Mouse (Mus musculus): ENCODE measurements around the gene Pik3c2b. TPM values are rescaled to one million over a fixed set of nuclear protein-coding genes. Genes with fewer than 3 reads are reported as not detected.

The Pik3c2b gene
- polyA plus RNA-seq, 1 experiment = 0.39 TPM

DNA sequence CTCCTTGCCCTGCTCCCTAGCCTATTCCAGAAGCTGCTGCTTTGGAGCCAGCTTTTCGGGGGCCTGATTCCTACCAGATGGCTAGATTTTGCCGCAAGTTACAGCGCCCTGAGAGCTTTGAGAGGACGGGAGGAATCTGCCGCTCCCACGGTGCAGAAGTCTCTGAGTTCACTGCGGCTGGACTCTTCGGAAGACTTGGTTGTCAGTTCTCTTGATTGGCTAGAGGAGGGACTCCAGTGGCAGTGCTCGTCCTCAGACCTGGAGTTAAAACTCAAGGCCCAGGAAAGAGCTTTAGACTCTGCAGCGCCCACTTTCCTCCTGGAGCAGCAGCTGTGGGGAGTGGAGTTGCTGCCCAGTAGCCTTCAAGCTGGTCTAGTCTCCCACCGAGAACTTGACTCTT is 86.5 kb downstream of the Pik3c2b start:
- H3K27me3 ChIP-seq (ENCODE audit: control insufficient read depth, insufficient read depth, insufficient read length) = no peaks in the 10 kb centered on the region
- no peak for TF ChIP-seq MYOD1 (IDR thresholded peaks at IDR 0.05; ENCODE audit: control insufficient read depth, insufficient read length, low read depth)
- no peak for TF ChIP-seq CTCF (IDR thresholded peaks at IDR 0.05; ENCODE audit: control insufficient read depth, insufficient read depth, insufficient read length)
- peaks cover 45% of the 10 kb centered on the region for H3K36me3 ChIP-seq (ENCODE audit: control insufficient read depth, insufficient read depth)
- peak overlapping the region; percentile 100 for H3K4me3 ChIP-seq (ENCODE audit: insufficient read depth, poor library complexity, severe bottlenecking)
- H3K79me2 ChIP-seq (ENCODE audit: control insufficient read depth, insufficient read depth) = peaks cover 58% of the 10 kb centered on the region
- H3ac ChIP-seq (ENCODE audit: control insufficient read depth, insufficient read length, low read depth) = peak overlapping the region; percentile 84
- peaks cover 55% of the 10 kb centered on the region for H3K79me3 ChIP-seq (ENCODE audit: low read depth)

DNA sequence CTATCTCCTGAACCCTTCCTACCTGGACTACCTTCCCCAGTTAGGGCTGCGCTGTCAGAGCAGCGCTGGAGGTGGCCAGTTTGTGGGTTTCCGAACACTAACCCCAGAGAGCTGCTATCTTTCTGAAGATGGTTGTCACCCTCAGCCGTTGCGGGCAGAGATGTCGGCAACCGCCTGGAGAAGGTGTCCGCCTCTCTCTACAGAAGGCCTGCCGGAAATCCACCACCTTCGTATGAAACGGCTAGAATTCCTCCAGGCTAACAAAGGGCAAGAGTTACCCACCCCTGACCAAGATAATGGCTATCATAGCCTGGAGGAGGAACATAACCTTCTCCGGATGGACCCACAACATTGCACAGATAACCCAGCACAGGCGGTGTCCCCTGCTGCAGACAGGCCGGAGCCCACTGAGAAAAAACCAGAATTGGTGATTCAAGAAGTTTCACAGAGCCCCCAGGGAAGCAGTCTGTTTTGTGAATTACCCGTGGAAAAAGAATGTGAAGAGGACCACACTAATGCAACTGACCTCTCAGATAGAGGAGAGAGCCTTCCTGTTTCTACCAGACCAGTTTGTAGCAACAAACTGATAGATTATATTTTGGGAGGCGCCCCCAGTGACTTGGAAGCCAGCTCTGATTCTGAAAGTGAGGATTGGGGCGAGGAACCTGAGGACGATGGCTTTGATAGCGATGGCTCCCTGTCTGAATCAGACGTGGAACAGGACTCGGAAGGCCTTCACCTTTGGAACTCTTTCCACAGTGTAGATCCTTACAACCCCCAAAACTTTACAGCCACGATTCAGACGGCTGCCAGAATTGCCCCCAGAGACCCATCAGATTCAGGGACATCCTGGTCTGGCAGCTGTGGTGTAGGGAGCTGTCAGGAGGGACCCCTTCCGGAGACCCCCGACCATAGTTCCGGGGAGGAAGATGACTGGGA is 87.2 kb downstream of the Pik3c2b start:
- no peak for TF ChIP-seq CTCF (IDR thresholded peaks at IDR 0.05; ENCODE audit: control insufficient read depth, insufficient read depth, insufficient read length)
- TF ChIP-seq MYOD1 (IDR thresholded peaks at IDR 0.05; ENCODE audit: control insufficient read depth, insufficient read length, low read depth) = no peak
- no peak for TF ChIP-seq MYOG (IDR thresholded peaks at IDR 0.05; ENCODE audit: control insufficient read depth, extremely low read depth, insufficient read length)
- no peak for TF ChIP-seq MAX (IDR thresholded peaks at IDR 0.05)
- TF ChIP-seq CEBPB (IDR thresholded peaks at IDR 0.05; ENCODE audit: low read depth) = no peak
- H3K4me3 ChIP-seq (ENCODE audit: insufficient read depth, poor library complexity, severe bottlenecking) = peak overlapping the region; percentile 100
- no peaks in the 10 kb centered on the region for H3K27me3 ChIP-seq (ENCODE audit: control insufficient read depth, insufficient read depth, insufficient read length)
- peak overlapping the region; percentile 84 for H3ac ChIP-seq (ENCODE audit: control insufficient read depth, insufficient read length, low read depth)
- peaks cover 62% of the 10 kb centered on the region for H3K79me3 ChIP-seq (ENCODE audit: low read depth)
- H3K36me3 ChIP-seq (ENCODE audit: control insufficient read depth, insufficient read depth) = peaks cover 52% of the 10 kb centered on the region
- H3K79me2 ChIP-seq (ENCODE audit: control insufficient read depth, insufficient read depth) = peaks cover 66% of the 10 kb centered on the region

DNA sequence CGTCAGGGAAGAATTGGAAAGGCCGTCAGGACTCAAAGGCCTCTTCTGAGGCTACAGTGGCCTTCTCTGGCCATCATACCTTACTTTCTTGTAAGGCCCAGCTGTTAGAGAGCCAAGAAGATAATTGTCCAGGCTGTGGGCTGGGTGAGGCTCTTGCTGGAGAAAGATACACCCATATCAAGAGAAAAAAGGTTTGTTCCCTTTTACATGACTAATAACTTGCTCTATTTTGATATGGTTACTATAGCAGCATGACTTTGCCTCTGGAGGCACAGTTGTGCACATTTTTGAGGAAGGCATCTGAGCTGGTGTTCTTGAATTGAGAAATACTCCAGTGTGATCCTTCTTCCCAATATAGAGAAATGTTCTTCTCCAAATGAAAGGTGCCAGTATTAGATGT is 88.0 kb downstream of the Pik3c2b start:
- H3K79me2 ChIP-seq (ENCODE audit: control insufficient read depth, insufficient read depth) = peaks cover 73% of the 10 kb centered on the region
- TF ChIP-seq MAX (IDR thresholded peaks at IDR 0.05) (no peak), FOSL1 (IDR thresholded peaks at IDR 0.05; ENCODE audit: insufficient read depth, low read length, poor library complexity, severe bottlenecking) (no peak), USF1 (IDR thresholded peaks at IDR 0.05; ENCODE audit: low read depth) (no peak), MYOG (IDR thresholded peaks at IDR 0.05; ENCODE audit: control insufficient read depth, extremely low read depth, insufficient read length) (no peak), CEBPB (IDR thresholded peaks at IDR 0.05; ENCODE audit: low read depth) (no peak), MYOD1 (IDR thresholded peaks at IDR 0.05; ENCODE audit: control insufficient read depth, insufficient read length, low read depth) (no peak), CTCF (IDR thresholded peaks at IDR 0.05; ENCODE audit: control insufficient read depth, insufficient read depth, insufficient read length) (no peak)
- H3K36me3 ChIP-seq (ENCODE audit: control insufficient read depth, insufficient read depth) = peaks cover 60% of the 10 kb centered on the region
- peak overlapping the region; percentile 100 for H3K4me3 ChIP-seq (ENCODE audit: insufficient read depth, poor library complexity, severe bottlenecking)
- peaks cover 70% of the 10 kb centered on the region for H3K79me3 ChIP-seq (ENCODE audit: low read depth)
- no peaks in the 10 kb centered on the region for H3K27me3 ChIP-seq (ENCODE audit: control insufficient read depth, insufficient read depth, insufficient read length)
- H3ac ChIP-seq (ENCODE audit: control insufficient read depth, insufficient read length, low read depth) = peak overlapping the region; percentile 84

DNA sequence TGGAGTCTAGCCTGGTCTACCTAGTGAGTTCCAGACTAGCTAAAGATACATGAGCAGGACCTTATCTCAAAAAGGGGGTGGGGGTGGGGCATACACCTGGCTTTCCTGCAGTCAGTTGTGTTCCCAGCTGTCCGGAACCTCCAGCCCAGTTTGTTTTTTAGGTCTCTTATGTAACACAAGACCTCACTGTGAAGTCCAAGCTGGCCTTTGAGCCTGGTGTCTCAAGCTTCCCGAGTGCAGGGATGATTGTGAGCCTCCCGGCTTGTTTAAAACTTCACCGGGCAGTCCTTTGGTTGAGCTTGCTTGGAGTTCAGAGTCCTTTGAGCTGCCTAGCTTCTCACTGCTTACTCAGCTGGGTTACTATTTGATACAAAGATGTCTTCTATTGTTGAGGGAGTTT is 88.6 kb downstream of the Pik3c2b start:
- peaks cover 76% of the 10 kb centered on the region for H3K79me3 ChIP-seq (ENCODE audit: low read depth)
- H3K79me2 ChIP-seq (ENCODE audit: control insufficient read depth, insufficient read depth) = peaks cover 80% of the 10 kb centered on the region
- peak overlapping the region; percentile 68 for H3ac ChIP-seq (ENCODE audit: control insufficient read depth, insufficient read length, low read depth)
- TF ChIP-seq MYOG (IDR thresholded peaks at IDR 0.05; ENCODE audit: control insufficient read depth, extremely low read depth, insufficient read length) (no peak), MYOD1 (IDR thresholded peaks at IDR 0.05; ENCODE audit: control insufficient read depth, insufficient read length, low read depth) (peak; percentile 13)
- peaks cover 66% of the 10 kb centered on the region for H3K36me3 ChIP-seq (ENCODE audit: control insufficient read depth, insufficient read depth)
- no peaks in the 10 kb centered on the region for H3K27me3 ChIP-seq (ENCODE audit: control insufficient read depth, insufficient read depth, insufficient read length)
- H3K4me3 ChIP-seq (ENCODE audit: insufficient read depth, poor library complexity, severe bottlenecking) = peak overlapping the region; percentile 100

DNA sequence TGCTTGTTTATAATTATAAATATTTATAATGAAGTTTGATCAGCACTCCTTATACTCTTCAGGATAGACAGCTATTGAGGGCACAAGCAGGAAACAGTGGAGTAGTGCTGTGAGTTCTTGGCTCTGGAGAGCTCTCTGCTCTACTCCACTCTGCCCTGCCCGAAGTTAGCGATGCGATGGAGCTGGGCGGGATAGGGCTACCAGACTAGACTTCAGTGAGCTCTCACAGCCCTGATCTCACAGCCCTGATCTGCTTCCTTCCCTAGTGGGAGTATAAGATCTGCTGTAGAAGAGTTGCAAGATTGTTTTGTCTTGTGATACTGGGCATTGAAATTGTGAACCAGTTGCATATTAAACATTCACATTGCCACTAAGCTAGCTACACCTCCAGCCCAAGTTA is 89.4 kb downstream of the Pik3c2b start:
- Histone ChIP-seq H3K4me3 (ENCODE audit: insufficient read depth, poor library complexity, severe bottlenecking) (peak overlapping the region; percentile 100), H3K27me3 (ENCODE audit: control insufficient read depth, insufficient read depth, insufficient read length) (no peaks in the 10 kb centered on the region), H3K36me3 (ENCODE audit: control insufficient read depth, insufficient read depth) (peaks cover 69% of the 10 kb centered on the region), H3K79me3 (ENCODE audit: low read depth) (peaks cover 76% of the 10 kb centered on the region), H3K79me2 (ENCODE audit: control insufficient read depth, insufficient read depth) (peaks cover 84% of the 10 kb centered on the region), H3ac (ENCODE audit: control insufficient read depth, insufficient read length, low read depth) (peak overlapping the region; percentile 61)
- TF ChIP-seq MYOG (IDR thresholded peaks at IDR 0.05; ENCODE audit: control insufficient read depth, extremely low read depth, insufficient read length) = no peak
- no peak for TF ChIP-seq FOSL1 (IDR thresholded peaks at IDR 0.05; ENCODE audit: insufficient read depth, low read length, poor library complexity, severe bottlenecking)
- TF ChIP-seq CEBPB (IDR thresholded peaks at IDR 0.05; ENCODE audit: low read depth) = no peak
- no peak for TF ChIP-seq MYOD1 (IDR thresholded peaks at IDR 0.05; ENCODE audit: control insufficient read depth, insufficient read length, low read depth)

DNA sequence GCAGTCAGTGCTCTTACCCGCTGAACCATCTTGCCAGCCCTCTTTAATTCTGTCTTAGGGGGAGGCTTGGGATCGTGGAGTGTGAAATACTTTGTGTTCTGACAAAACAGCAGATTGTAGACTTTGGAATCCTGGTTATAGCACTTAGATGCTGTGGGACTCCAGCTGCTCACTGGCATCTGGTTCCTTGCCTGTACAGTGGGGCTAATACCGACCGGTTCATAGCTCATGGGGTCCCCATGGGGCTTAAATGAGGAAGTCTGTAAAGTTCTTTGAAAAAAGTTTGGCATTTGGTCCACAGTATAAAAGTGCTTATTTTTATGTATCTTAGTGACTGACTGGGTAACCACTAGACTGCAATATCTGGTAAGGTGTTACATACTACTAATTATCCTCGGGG is 90.3 kb downstream of the Pik3c2b start:
- TF ChIP-seq MAX (IDR thresholded peaks at IDR 0.05) (no peak), USF1 (IDR thresholded peaks at IDR 0.05; ENCODE audit: low read depth) (no peak), CEBPB (IDR thresholded peaks at IDR 0.05; ENCODE audit: low read depth) (no peak), CTCF (IDR thresholded peaks at IDR 0.05; ENCODE audit: control insufficient read depth, insufficient read depth, insufficient read length) (no peak), MYOG (IDR thresholded peaks at IDR 0.05; ENCODE audit: control insufficient read depth, extremely low read depth, insufficient read length) (no peak), FOSL1 (IDR thresholded peaks at IDR 0.05; ENCODE audit: insufficient read depth, low read length, poor library complexity, severe bottlenecking) (no peak), MYOD1 (IDR thresholded peaks at IDR 0.05; ENCODE audit: control insufficient read depth, insufficient read length, low read depth) (no peak)
- Histone ChIP-seq H3K79me3 (ENCODE audit: low read depth) (peaks cover 76% of the 10 kb centered on the region), H3K36me3 (ENCODE audit: control insufficient read depth, insufficient read depth) (peaks cover 79% of the 10 kb centered on the region), H3K27me3 (ENCODE audit: control insufficient read depth, insufficient read depth, insufficient read length) (no peaks in the 10 kb centered on the region), H3ac (ENCODE audit: control insufficient read depth, insufficient read length, low read depth) (no peak overlapping the region), H3K79me2 (ENCODE audit: control insufficient read depth, insufficient read depth) (peaks cover 91% of the 10 kb centered on the region), H3K4me3 (ENCODE audit: insufficient read depth, poor library complexity, severe bottlenecking) (no peak overlapping the region)

Data from C2C12 (cell line).